Mouse (Mus musculus) limb, embryonic 15.5 days (tissue): Measurements from ENCODE around the gene Dop1b. TPM values are rescaled to one million over a fixed set of nuclear protein-coding genes. Genes with fewer than 3 reads are reported as not detected.
A peak's percentile ranks its signal among the peaks of the same experiment; 100 is the strongest.
"Not testable (repeated sequence)": the region's sequence is repeated elsewhere in the genome, so short reads cannot be mapped to it uniquely, and the experiment has no call there.

Experiments
- ATAC-seq: fragments of 200-750 bp; cut with Nextera tagmentation; 2 replicates; pipeline ENCODE4 v1.8.0; 2017; ENCODE audit warnings: low read depth, moderate TSS enrichment; ENCODE audit not compliant: insufficient number of reproducible peaks, low FRiP score, low TSS enrichment
- H3K27ac ChIP-seq: fragments of 300-500 bp; sonication (generic); 2 replicates; pipeline ENCODE4 v1.5.1; 2015; ENCODE audit warnings: moderate library complexity, mild to moderate bottlenecking, inconsistent platforms
- H3K27me3 ChIP-seq: fragments of 300-500 bp; sonication (generic); 2 replicates; pipeline ENCODE4 v1.6.1; 2015; ENCODE audit warnings: inconsistent platforms
- H3K36me3 ChIP-seq: fragments of 300-500 bp; sonication (generic); 2 replicates; pipeline ENCODE4 v1.6.1; 2015; ENCODE audit warnings: inconsistent platforms
- H3K4me1 ChIP-seq: fragments of 300-500 bp; sonication (generic); 2 replicates; pipeline ENCODE4 v1.6.1; 2015; ENCODE audit warnings: inconsistent platforms
- H3K4me2 ChIP-seq: fragments of 300-500 bp; sonication (generic); 2 replicates; pipeline ENCODE4 v1.6.1; 2015; ENCODE audit warnings: mild to moderate bottlenecking, inconsistent platforms
- H3K4me3 ChIP-seq: fragments of 300-500 bp; sonication (generic); 2 replicates; pipeline ENCODE4 v1.5.1; 2015; ENCODE audit warnings: mild to moderate bottlenecking, inconsistent platforms
- H3K9ac ChIP-seq: fragments of 300-500 bp; sonication (generic); 2 replicates; pipeline ENCODE4 v1.6.1; 2015; ENCODE audit warnings: inconsistent platforms
- H3K9me3 ChIP-seq: fragments of 300-500 bp; sonication (generic); 2 replicates; pipeline ENCODE4 v1.6.1; 2016; ENCODE audit warnings: inconsistent platforms
- WGBS: fragments of 180-500 bp; shearing (Covaris S2); methylation state at CpG from one replicate; pipeline ENCODE4 v1.1.7; 2015; 5-methylcytosine and 5-hydroxymethylcytosine counted together
- polyA plus RNA-seq: library from polyadenylated mRNA; unstranded; fragments of >200 nt; fragmentation: Nextera tagmentation; extraction: Ambion mirVana; gene quantifications from 2 replicates; pipeline ENCODE4 v1.2.1, GENCODE M21; 2015

The Dop1b gene
- polyA plus RNA-seq, 1 experiment from 2014 or later = 15.0 TPM

DNA sequence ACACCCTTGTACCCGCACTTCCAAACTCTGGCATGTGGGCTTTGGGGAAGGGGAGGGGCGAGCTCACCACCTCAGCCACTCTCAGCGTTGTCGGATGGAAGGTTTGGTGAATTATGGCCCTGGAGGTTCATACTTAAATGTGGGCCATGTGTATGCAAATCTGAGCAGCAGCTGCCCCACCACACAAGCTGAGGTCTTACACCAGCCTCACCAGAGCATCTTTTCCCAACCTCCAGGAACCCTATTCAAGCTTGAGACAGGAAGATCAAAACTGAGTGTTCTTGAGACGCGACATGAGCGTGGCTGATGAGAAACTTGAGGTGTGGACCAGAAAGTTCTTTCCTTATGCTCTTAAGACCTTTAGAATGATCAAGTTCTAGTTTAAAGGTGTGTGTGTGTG lies 27.3 kb upstream of the Dop1b start:
- WGBS = 40% methylated on average over 7 of the region's 7 CpGs
- Histone ChIP-seq H3K9ac (no peak overlapping the region), H3K36me3 (no peaks in the 10 kb centered on the region), H3K9me3 (no peaks in the 10 kb centered on the region), H3K27ac (no peak overlapping the region), H3K27me3 (peaks cover 45% of the 10 kb centered on the region), H3K4me3 (peak overlapping the region; percentile 49), H3K4me1 (peaks cover 23% of the 10 kb centered on the region), H3K4me2 (peak overlapping the region; percentile 89)
- no peak for ATAC-seq

DNA sequence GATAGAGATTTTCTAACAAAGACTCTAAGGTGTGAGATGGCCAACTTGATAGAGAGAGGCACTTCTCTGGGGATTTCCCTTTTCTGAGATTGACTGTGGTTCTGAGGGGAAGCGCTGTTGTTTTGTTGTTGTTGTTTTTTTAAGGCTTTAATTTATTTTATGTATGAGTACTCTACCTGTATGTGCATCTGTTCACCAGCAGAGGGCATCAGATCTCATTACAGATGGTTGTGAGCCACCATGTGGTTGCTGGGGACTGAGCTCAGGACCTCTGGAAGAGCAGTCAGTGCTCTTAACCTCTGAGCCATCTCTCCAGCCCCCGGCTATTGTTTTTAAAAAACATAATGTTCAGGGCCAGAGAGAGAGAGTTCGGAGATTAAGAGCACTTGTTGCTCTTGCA lies 25.9 kb upstream of the Dop1b start:
- not testable (repeated sequence) for H3K9me3 ChIP-seq, H3K4me2 ChIP-seq, H3K36me3 ChIP-seq, H3K9ac ChIP-seq, H3K4me3 ChIP-seq, H3K27ac ChIP-seq, ATAC-seq
- Histone ChIP-seq H3K4me1 (peaks cover 23% of the 10 kb centered on the region), H3K27me3 (peaks cover 43% of the 10 kb centered on the region)
- 95% methylated on average over 3 of the region's 3 CpGs for WGBS

GRCm38 (mm10) chr16:93686421-93686820 lies 25.3 kb upstream of the Dop1b start:
- no peak for ATAC-seq
- 74% methylated on average over 5 of the region's 7 CpGs for WGBS
- peaks cover 23% of the 10 kb centered on the region for H3K4me1 ChIP-seq
- no peaks in the 10 kb centered on the region for H3K36me3 ChIP-seq
- H3K27ac ChIP-seq = no peak overlapping the region
- H3K4me2 ChIP-seq = no peak overlapping the region
- no peaks in the 10 kb centered on the region for H3K9me3 ChIP-seq
- H3K27me3 ChIP-seq = peaks cover 43% of the 10 kb centered on the region
- no peak overlapping the region for H3K9ac ChIP-seq
- no peak overlapping the region for H3K4me3 ChIP-seq

DNA sequence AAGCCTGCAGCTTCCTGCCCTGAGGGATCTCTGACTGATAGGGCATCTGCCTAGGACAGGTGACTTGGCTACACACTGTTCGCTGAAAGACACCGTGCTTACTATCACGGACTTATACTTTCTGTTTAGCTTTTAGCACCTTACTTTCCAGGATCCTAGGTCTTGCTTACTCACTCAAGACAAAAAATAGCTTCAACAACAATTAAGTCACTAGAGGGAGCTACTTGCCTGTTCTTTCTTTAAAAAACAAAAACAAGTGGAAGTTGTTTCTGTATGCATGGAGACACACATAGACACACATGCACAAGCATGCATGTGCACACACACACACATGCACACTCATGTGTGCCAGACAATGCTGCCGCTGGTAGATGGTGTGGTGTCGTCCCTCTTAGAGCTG lies 24.8 kb upstream of the Dop1b start:
- Histone ChIP-seq H3K9ac (no peak overlapping the region), H3K9me3 (no peaks in the 10 kb centered on the region), H3K27ac (no peak overlapping the region), H3K36me3 (no peaks in the 10 kb centered on the region), H3K27me3 (peaks cover 37% of the 10 kb centered on the region), H3K4me3 (no peak overlapping the region), H3K4me1 (peaks cover 23% of the 10 kb centered on the region), H3K4me2 (no peak overlapping the region)
- 35% methylated on average over 5 of the region's 5 CpGs for WGBS
- ATAC-seq = no peak

DNA sequence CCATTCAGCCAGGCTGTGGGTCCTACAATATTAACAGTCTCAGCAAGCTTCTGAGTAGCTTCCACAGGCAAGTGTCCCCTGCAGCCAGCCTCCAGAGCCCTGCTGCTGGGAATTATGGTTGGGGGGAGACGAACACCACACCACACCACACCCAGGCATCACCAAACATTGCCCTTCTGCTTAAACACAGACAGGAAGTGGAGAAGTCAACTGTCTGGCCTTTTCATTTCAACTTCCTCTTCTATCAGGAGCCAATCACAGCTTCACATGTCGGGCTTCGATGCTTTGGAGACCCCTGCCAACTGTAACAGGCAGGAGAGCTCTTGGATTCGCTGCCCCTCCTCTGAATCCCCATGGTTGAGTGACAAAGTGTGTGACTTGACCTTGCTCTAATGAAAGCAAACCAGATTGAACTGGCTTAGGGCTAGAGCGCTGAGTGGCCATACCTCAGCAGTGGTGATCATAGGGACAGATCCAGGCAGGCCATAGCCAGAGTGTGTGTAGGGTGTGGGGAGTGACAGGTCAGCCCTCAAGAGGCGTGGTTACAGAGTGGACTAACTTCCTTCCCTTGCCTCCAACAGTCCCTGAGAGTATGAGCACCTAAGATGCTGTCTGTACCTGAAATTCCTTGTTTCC lies 20.4 kb upstream of the Dop1b start:
- no peaks in the 10 kb centered on the region for H3K36me3 ChIP-seq
- ATAC-seq = no peak
- H3K27ac ChIP-seq = no peak overlapping the region
- no peak overlapping the region for H3K4me2 ChIP-seq
- 73% methylated on average over 6 of the region's 6 CpGs for WGBS
- peaks cover 12% of the 10 kb centered on the region; the same call in 1 of the 2 replicates for H3K27me3 ChIP-seq
- H3K9me3 ChIP-seq = no peaks in the 10 kb centered on the region
- peaks cover 12% of the 10 kb centered on the region; the same call in 1 of the 2 replicates for H3K4me1 ChIP-seq
- no peak overlapping the region for H3K4me3 ChIP-seq
- H3K9ac ChIP-seq = no peak overlapping the region

GRCm38 (mm10) chr16:93692744-93693143 lies 19.0 kb upstream of the Dop1b start:
- Histone ChIP-seq H3K4me2 (no peak overlapping the region), H3K27ac (no peak overlapping the region), H3K36me3 (no peaks in the 10 kb centered on the region), H3K27me3 (peaks cover 12% of the 10 kb centered on the region; the same call in 1 of the 2 replicates), H3K9me3 (no peaks in the 10 kb centered on the region), H3K4me1 (peaks cover 12% of the 10 kb centered on the region; the same call in 1 of the 2 replicates), H3K4me3 (no peak overlapping the region), H3K9ac (no peak overlapping the region)
- WGBS = 49% methylated on average over 2 of the region's 2 CpGs
- ATAC-seq = no peak

- WGBS = 89% methylated on average over 7 of the region's 7 CpGs
- Histone ChIP-seq H3K9ac (no peak overlapping the region), H3K4me3 (no peak overlapping the region), H3K9me3 (no peaks in the 10 kb centered on the region), H3K36me3 (no peaks in the 10 kb centered on the region), H3K4me1 (peaks cover under 1% of the 10 kb centered on the region; the same call in 1 of the 2 replicates), H3K27me3 (no peaks in the 10 kb centered on the region), H3K27ac (no peak overlapping the region), H3K4me2 (no peak overlapping the region)
- no peak for ATAC-seq
Measured at GRCm38 (mm10) chr16:93707116-93707515, 4.6 kb upstream of the Dop1b start.

GRCm38 (mm10) chr16:93709217-93709616 lies 2.5 kb upstream of the Dop1b start:
- H3K4me1 ChIP-seq = peaks cover 11% of the 10 kb centered on the region
- H3K9me3 ChIP-seq = no peaks in the 10 kb centered on the region
- no peak overlapping the region for H3K4me3 ChIP-seq
- H3K4me2 ChIP-seq = no peak overlapping the region
- no peaks in the 10 kb centered on the region for H3K36me3 ChIP-seq
- WGBS = 70% methylated on average over 1 of the region's 1 CpGs
- H3K9ac ChIP-seq = no peak overlapping the region
- no peak overlapping the region for H3K27ac ChIP-seq
- H3K27me3 ChIP-seq = 0 out of 2 replicates have a peak, but pooled peaks cover 5% of the 10 kb centered on the region
- ATAC-seq = no peak

- Histone ChIP-seq H3K27ac (0 out of 2 replicates have a peak overlapping the region, but pooled peaks have one; percentile 54), H3K36me3 (no peaks in the 10 kb centered on the region), H3K27me3 (0 out of 2 replicates have a peak, but pooled peaks cover 5% of the 10 kb centered on the region), H3K4me2 (peak overlapping the region; percentile 95), H3K4me3 (peak overlapping the region; percentile 80), H3K9me3 (no peaks in the 10 kb centered on the region), H3K9ac (no peak overlapping the region), H3K4me1 (peaks cover 14% of the 10 kb centered on the region)
- WGBS = under 1% methylated on average over 11 of the region's 11 CpGs
- ATAC-seq = peak; percentile 20; the same call in 1 of the 2 replicates
Measured at GRCm38 (mm10) chr16:93710924-93711323, 780 bp upstream of the Dop1b start.

DNA sequence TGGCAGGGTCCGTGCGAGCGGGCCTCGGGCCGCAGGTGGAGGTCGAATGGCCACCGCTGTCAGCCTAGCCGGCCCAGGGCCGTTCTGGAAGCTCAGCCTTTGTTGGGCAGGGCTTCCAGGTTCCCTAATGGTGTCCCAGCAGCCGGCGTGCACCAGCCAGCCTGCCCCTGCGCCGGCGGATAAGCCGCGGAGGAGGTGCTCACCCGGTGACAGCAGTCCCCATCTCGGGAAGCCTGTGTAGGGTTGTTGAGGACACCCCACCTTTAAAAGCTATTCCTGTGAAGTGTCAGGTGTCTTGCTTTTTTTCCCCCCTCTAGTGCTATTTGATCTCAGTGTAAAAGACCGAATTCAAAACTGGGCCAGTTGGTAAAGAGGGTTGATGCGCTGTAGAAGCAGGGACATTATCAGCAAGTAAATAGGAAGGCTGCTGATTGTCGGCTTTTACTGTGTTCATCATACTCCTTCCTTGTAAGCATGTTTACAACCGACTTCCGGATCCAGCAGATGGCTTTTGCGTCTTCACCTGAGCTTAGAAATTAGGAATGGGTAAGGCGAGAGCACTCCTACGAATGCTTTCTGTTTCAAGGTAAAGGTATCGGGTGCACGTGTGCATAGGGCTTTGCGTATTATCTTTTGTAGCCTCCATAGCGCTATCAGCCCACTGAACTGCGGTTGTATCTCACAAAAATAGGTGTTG lies 633 bp downstream of the Dop1b start:
- Histone ChIP-seq H3K36me3 (0 out of 2 replicates have a peak, but pooled peaks cover 4% of the 10 kb centered on the region), H3K9ac (peak overlapping the region; percentile 78), H3K9me3 (no peaks in the 10 kb centered on the region), H3K4me2 (peak overlapping the region; percentile 95), H3K27ac (peak overlapping the region; percentile 59; the same call in 1 of the 2 replicates), H3K27me3 (0 out of 2 replicates have a peak, but pooled peaks cover 5% of the 10 kb centered on the region), H3K4me3 (peak overlapping the region; percentile 80), H3K4me1 (peaks cover 14% of the 10 kb centered on the region)
- ATAC-seq = no peak; the same call in 1 of the 2 replicates
- WGBS = 9% methylated on average over 31 of the region's 31 CpGs

- Histone ChIP-seq H3K9ac (no peak overlapping the region), H3K9me3 (no peaks in the 10 kb centered on the region), H3K27me3 (0 out of 2 replicates have a peak, but pooled peaks cover 5% of the 10 kb centered on the region), H3K27ac (no peak overlapping the region), H3K4me2 (peak overlapping the region; percentile 95; the same call in 1 of the 2 replicates), H3K4me1 (peaks cover 14% of the 10 kb centered on the region), H3K4me3 (peak overlapping the region; percentile 80), H3K36me3 (peaks cover 4% of the 10 kb centered on the region; the same call in 1 of the 2 replicates)
- 83% methylated on average over 7 of the region's 7 CpGs for WGBS
- no peak for ATAC-seq
Measured at GRCm38 (mm10) chr16:93712966-93713365, 1.3 kb downstream of the Dop1b start.

DNA sequence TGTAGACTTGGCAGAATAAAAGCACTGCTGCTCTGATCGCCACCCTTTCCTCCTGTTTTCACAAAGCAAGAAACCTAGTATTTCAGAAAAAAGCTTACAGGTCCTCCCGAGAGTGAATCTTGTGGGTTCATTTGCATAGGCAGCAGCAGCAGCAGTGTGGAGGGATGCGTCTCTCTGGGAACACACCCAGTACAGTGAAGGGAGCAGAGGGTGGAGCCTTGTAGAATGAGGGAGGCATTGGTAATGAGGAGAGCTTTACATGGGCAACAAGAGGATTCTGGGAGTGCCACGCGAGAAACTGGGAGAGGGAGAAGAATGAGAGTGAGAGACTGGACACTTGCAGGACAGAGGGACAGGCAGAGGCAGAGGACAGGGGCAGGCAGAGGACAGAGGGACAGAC lies 2.7 kb downstream of the Dop1b start:
- WGBS = 29% methylated on average over 5 of the region's 5 CpGs
- Histone ChIP-seq H3K4me1 (peaks cover 14% of the 10 kb centered on the region), H3K4me2 (no peak overlapping the region), H3K9me3 (no peaks in the 10 kb centered on the region), H3K4me3 (no peak overlapping the region), H3K9ac (no peak overlapping the region), H3K27ac (no peak overlapping the region), H3K27me3 (0 out of 2 replicates have a peak, but pooled peaks cover 5% of the 10 kb centered on the region), H3K36me3 (peaks cover 4% of the 10 kb centered on the region; the same call in 1 of the 2 replicates)
- no peak for ATAC-seq
